Mouse (Mus musculus): ENCODE data around the gene Trip4. TPM values are rescaled to one million over a fixed set of nuclear protein-coding genes. Genes with fewer than 3 reads are reported as not detected.

Trip4 gene
- total RNA-seq (2014; rRNA removed): 15.6 and 25.7 TPM in 2 replicates
- polyA plus RNA-seq (2015; fragmentation: Nextera tagmentation; extraction: Ambion mirVana): 23.8 and 23.9 TPM in 2 replicates

DNA sequence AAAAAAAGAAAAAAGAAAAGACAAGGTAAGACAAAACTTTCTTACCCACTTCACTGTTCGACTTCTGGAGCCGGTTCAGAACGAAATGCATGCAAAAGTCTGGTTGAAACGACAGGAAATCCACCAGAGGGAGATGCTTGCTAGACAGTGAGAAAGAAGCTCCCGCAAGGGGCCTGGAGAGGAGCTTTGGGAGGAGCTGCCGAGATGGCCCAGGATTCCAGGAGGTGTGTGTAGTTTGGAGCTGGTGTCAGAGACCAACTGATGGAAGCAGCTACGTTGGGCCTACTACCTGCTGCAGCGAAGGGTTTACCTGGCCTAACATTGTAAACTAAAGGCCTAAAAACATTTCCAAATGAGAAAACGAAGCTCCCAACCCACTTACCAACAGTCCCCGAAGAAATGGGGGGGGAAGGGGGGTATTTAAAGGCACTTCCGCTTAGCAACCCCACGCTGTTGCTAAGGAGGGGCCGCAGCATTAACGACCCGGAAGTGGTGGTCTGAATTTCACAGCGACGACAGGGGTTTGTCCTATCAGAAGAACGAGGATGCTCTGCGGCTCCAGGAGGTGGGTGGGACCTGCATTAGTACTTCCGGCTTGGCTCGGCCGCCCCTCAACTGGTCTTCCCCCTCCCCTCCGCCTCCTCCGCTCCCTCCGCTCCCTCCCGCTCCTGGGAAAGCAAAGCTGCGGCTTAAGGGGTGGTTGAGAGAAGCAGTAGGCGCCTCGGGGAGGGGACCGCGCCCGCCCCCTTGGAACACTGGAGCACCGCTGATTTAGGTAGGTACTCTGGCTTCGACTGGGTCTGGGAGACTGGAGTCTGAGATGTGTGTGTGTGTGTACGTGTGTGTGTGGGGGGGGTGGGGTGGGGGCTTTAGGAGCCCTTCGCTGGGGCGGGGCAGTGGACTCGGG, at the start of gene Trip4, which contains the start of gene Csnk1g1:
Trip4 (minus strand) TSS at position 401 of the 907 bp plus-strand sequence.
Csnk1g1 (plus strand) TSS at position 531 of the 907 bp plus-strand sequence.
- peak within 1 kb of the TSS; percentile 78 for H3K9ac ChIP-seq (replicated peaks; ENCODE audit: low read length)
- DNase-seq (ENCODE audit: low spot score) (peak; percentile 98), ATAC-seq (peak; percentile 100)
- H3K27ac ChIP-seq: peak within 1 kb of the TSS; percentile 85
- peak within 1 kb of the TSS; percentile 84 for H3K4me3 ChIP-seq (ENCODE audit: low read length)
- TF ChIP-seq CTCF (IDR thresholded peaks at IDR 0.05; ENCODE audit: low read depth): peak; percentile 62
- H3K4me2 ChIP-seq (ENCODE audit: low read depth, low read length): peak within 1 kb of the TSS; percentile 83
- H3K9me3 ChIP-seq (ENCODE audit: low read length): no peaks in the 10 kb centered on the region
- H3K4me1 ChIP-seq (ENCODE audit: insufficient read depth, low read length): no peaks in the 10 kb centered on the region
- WGBS: under 1% methylated on average over 37 of the region's 38 CpGs
- H3K36me3 ChIP-seq (ENCODE audit: insufficient read depth, low read length): no peaks in the 10 kb centered on the region
- H3K27me3 ChIP-seq (ENCODE audit: insufficient read depth, low read length): no peaks in the 10 kb centered on the region

DNA sequence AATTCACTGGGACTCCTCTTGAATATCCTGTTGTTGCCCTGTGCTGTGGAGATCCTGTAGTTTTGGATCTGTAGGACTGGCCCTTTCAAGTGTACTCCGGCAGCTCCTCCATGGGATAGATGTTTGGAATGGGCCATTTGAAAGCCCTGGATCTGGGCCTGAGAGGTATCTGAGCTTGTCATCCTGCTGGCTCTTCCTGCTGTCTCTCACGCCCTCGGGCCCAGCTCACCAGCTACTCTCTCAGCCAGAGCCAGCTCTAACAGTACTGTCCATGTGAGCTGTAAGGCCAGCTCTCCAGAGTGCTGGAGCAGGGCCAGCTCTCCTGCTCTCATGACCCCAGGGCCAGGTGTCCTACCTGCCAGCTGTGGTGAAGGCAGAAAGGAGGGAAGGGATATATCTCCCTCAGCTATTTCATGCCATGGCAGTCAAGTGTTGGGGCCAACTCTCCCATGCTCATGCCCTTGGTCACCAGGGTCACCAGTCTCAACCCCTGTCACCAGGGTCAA, 42.5 kb upstream of the Trip4 start:
- no peak overlapping the region for H3K4me2 ChIP-seq (ENCODE audit: low read depth, low read length)
- 87% methylated on average over 3 of the region's 3 CpGs for WGBS
- DNase-seq (ENCODE audit: low spot score): no peak
- H3K4me3 ChIP-seq (ENCODE audit: low read length): no peak overlapping the region
- H3K27ac ChIP-seq: no peak overlapping the region
- H3K9ac ChIP-seq (replicated peaks; ENCODE audit: low read length): no peak overlapping the region
- H3K27me3 ChIP-seq (ENCODE audit: insufficient read depth, low read length): no peaks in the 10 kb centered on the region
- no peaks in the 10 kb centered on the region for H3K9me3 ChIP-seq (ENCODE audit: low read length)
- ATAC-seq: no peak
- H3K4me1 ChIP-seq (ENCODE audit: insufficient read depth, low read length): no peaks in the 10 kb centered on the region
- no peaks in the 10 kb centered on the region; the same call in 1 of the 2 replicates for H3K36me3 ChIP-seq (ENCODE audit: insufficient read depth, low read length)
- no peak for TF ChIP-seq CTCF (IDR thresholded peaks at IDR 0.05; ENCODE audit: low read depth)

DNA sequence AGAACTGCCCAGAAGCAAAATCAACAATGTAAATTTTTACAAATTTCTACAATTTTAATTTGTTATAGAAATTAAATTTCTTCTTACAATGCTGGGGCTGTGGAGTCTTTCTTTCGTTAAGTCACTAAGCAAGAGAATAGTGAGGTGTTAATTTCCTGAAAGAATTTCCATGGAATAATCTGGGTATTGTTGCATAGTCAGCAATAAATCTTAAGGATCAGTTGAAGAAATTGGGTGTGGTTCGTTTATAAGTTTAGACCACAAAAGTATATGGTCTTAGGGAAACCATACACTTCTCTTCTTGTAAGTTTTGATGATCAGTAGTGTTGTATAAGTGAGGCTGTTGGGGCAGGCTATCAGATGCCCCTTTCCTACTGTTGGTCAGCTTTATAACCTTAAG, 29.0 kb upstream of the Trip4 start:
- DNase-seq (ENCODE audit: low spot score): no peak
- Histone ChIP-seq H3K4me1 (ENCODE audit: insufficient read depth, low read length) (no peaks in the 10 kb centered on the region), H3K9ac (replicated peaks; ENCODE audit: low read length) (no peak overlapping the region), H3K9me3 (ENCODE audit: low read length) (no peaks in the 10 kb centered on the region), H3K36me3 (ENCODE audit: insufficient read depth, low read length) (no peaks in the 10 kb centered on the region), H3K27ac (no peak overlapping the region), H3K27me3 (ENCODE audit: insufficient read depth, low read length) (no peaks in the 10 kb centered on the region), H3K4me2 (ENCODE audit: low read depth, low read length) (no peak overlapping the region), H3K4me3 (ENCODE audit: low read length) (no peak overlapping the region)
- TF ChIP-seq CTCF (IDR thresholded peaks at IDR 0.05; ENCODE audit: low read depth): no peak
- no peak for ATAC-seq
- 93% methylated on average over 2 of the region's 2 CpGs for WGBS

DNA sequence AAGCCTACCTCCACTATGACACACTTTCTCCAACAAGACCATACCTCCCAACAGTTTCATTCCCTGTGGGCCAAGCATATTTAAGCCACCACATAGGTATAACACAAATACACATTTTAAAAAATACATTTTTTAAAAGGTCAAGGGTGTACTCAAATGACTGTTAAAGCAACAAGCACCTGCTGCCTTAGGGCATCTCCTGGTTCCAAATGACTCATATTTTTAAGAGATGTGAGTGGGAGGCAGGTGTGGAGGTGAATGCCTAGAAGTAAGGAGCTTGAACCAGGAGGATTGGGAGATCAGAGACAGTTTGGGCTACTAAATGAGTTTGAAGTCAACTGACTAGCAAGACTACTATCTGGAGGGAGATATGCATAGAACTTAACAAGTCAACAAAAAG, 21.2 kb upstream of the Trip4 start:
- no peak for TF ChIP-seq CTCF (IDR thresholded peaks at IDR 0.05; ENCODE audit: low read depth)
- Histone ChIP-seq H3K4me3 (ENCODE audit: low read length) (no peak overlapping the region), H3K36me3 (ENCODE audit: insufficient read depth, low read length) (no peaks in the 10 kb centered on the region), H3K27ac (no peak overlapping the region), H3K4me1 (ENCODE audit: insufficient read depth, low read length) (no peaks in the 10 kb centered on the region), H3K9ac (replicated peaks; ENCODE audit: low read length) (no peak overlapping the region), H3K9me3 (ENCODE audit: low read length) (no peaks in the 10 kb centered on the region), H3K27me3 (ENCODE audit: insufficient read depth, low read length) (no peaks in the 10 kb centered on the region), H3K4me2 (ENCODE audit: low read depth, low read length) (no peak overlapping the region)
- DNase-seq (ENCODE audit: low spot score): no peak
- no peak for ATAC-seq

DNA sequence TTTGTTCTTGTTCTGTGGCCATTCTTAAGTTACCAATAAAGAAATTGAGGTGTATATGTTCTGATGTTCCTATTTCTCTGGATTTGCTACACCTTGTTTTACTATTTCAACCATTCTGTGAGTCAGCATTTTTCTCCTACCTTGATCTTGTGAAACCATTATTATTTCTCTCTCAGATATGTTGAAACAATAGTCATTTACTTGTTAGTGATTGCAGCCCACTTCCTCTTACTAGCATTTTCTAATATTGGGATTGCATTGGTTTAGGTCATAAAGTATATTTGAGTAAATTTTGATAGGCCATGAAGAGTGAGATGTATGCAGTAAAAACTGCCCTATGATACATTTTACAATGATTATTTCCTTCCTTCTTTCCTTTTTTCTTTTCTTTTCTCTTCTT, 19.9 kb upstream of the Trip4 start:
- no peak for DNase-seq (ENCODE audit: low spot score)
- no peaks in the 10 kb centered on the region for H3K4me1 ChIP-seq (ENCODE audit: insufficient read depth, low read length)
- no peak overlapping the region for H3K4me2 ChIP-seq (ENCODE audit: low read depth, low read length)
- no peak overlapping the region for H3K27ac ChIP-seq
- H3K36me3 ChIP-seq (ENCODE audit: insufficient read depth, low read length): no peaks in the 10 kb centered on the region
- no peak overlapping the region for H3K4me3 ChIP-seq (ENCODE audit: low read length)
- H3K9me3 ChIP-seq (ENCODE audit: low read length): no peaks in the 10 kb centered on the region
- no peak overlapping the region for H3K9ac ChIP-seq (replicated peaks; ENCODE audit: low read length)
- H3K27me3 ChIP-seq (ENCODE audit: insufficient read depth, low read length): no peaks in the 10 kb centered on the region
- no peak for TF ChIP-seq CTCF (IDR thresholded peaks at IDR 0.05; ENCODE audit: low read depth)
- no peak for ATAC-seq

DNA sequence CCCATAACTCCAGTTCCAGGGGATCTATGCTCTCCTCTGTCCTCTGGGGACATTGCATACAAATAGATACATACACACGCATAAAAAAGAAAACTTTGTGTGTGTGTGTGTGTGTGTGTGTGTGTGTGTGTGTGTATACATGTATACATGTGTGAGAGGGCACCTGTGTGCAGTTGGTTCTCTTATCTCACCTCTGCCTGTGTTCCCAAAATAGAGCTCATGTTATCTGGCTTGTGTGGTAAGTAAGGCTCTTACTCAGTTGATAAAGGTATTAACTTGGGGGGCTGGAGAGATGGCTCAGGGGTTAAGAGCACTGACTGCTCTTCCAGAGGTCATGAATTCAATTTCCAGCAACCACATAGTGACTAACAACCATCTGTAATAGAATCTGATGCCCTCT, 8.4 kb upstream of the Trip4 start:
- ATAC-seq (no peak), DNase-seq (ENCODE audit: low spot score) (no peak)
- Histone ChIP-seq H3K9ac (replicated peaks; ENCODE audit: low read length) (no peak overlapping the region), H3K4me2 (ENCODE audit: low read depth, low read length) (no peak overlapping the region), H3K27ac (no peak overlapping the region), H3K4me1 (ENCODE audit: insufficient read depth, low read length) (no peaks in the 10 kb centered on the region), H3K4me3 (ENCODE audit: low read length) (no peak overlapping the region), H3K9me3 (ENCODE audit: low read length) (no peaks in the 10 kb centered on the region), H3K36me3 (ENCODE audit: insufficient read depth, low read length) (no peaks in the 10 kb centered on the region), H3K27me3 (ENCODE audit: insufficient read depth, low read length) (no peaks in the 10 kb centered on the region)
- TF ChIP-seq CTCF (IDR thresholded peaks at IDR 0.05; ENCODE audit: low read depth): no peak
- WGBS: 81% methylated on average over 1 of the region's 1 CpGs

DNA sequence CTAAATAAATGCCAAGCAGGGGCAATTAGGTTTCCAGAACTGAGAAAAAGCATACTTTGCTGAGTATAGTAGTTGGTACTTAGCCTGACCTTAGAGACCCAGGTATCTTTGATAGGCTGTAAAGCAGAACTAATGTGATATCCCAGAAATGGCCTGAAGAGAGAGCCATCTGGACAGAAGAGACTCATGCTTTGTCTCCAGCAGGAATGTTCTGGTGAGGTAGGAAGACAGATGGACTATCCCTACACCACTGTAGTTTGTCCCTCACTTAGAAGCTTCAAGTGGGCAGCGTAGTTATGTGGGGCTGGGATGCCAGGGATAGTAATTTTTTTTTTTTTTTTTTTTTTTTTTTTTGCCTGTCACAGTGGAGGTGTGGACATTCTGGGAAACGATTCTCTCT, 5.4 kb upstream of the Trip4 start:
- WGBS: 76% methylated on average over 2 of the region's 2 CpGs
- Histone ChIP-seq H3K4me3 (ENCODE audit: low read length) (no peak overlapping the region), H3K36me3 (ENCODE audit: insufficient read depth, low read length) (no peaks in the 10 kb centered on the region), H3K9ac (replicated peaks; ENCODE audit: low read length) (no peak overlapping the region), H3K4me1 (ENCODE audit: insufficient read depth, low read length) (no peaks in the 10 kb centered on the region), H3K27ac (no peak overlapping the region), H3K4me2 (ENCODE audit: low read depth, low read length) (no peak overlapping the region), H3K9me3 (ENCODE audit: low read length) (no peaks in the 10 kb centered on the region), H3K27me3 (ENCODE audit: insufficient read depth, low read length) (no peaks in the 10 kb centered on the region)
- no peak for ATAC-seq
- no peak for TF ChIP-seq CTCF (IDR thresholded peaks at IDR 0.05; ENCODE audit: low read depth)
- peak; percentile 8 for DNase-seq (ENCODE audit: low spot score)

Measured in hindbrain, postnatal 0 days (tissue).